Mouse (Mus musculus) CH12.LX (cell line): ENCODE data around the gene Olfr267. TPM values are rescaled to one million over a fixed set of nuclear protein-coding genes. Genes with fewer than 3 reads are reported as not detected.

Experiments used
- DNase-seq: peaks from one replicate; pipeline ENCODE4 v3.0.0-alpha.2; 2013; ENCODE audit errors: extremely low read depth
- H3K27ac ChIP-seq: 2 replicates; pipeline ENCODE4 v1.5.1; 2012; ENCODE audit warnings: low read depth, mild to moderate bottlenecking, control low read depth, moderate library complexity; ENCODE audit not compliant: insufficient read depth
- H3K27me3 ChIP-seq: replicated peaks from 2 replicates; pipeline ENCODE3; 2012; ENCODE audit warnings: inconsistent platforms
- H3K36me3 ChIP-seq, 2 experiments: replicated peaks in 1 of 2; 2 replicates each; pipeline versions ENCODE3 to v1.6.1; 2012; ENCODE audit warnings: inconsistent platforms in 1 of 2, low read length in 1 of 2, mild to moderate bottlenecking in 1 of 2, mixed read lengths in 1 of 2, moderate library complexity in 1 of 2; ENCODE audit not compliant: control insufficient read depth in 1 of 2, insufficient read depth in 1 of 2
- H3K4me1 ChIP-seq, 2 experiments: 2 replicates each; pipeline ENCODE4 v1.6.1; 2012; ENCODE audit warnings: inconsistent platforms in 1 of 2, moderate library complexity in 1 of 2; ENCODE audit not compliant: insufficient read depth in 2 of 2, control insufficient read depth in 1 of 2
- H3K4me2 ChIP-seq: 2 replicates; pipeline ENCODE4 v1.6.1; 2012; ENCODE audit warnings: low read depth, mild to moderate bottlenecking, control low read depth; ENCODE audit not compliant: poor library complexity, insufficient read depth, severe bottlenecking
- H3K4me3 ChIP-seq, 3 experiments: fragments of 150-350 bp in 1 of 3; sonication (generic) in 1 of 3; replicated peaks in 1 of 3; 2 replicates each; pipeline versions ENCODE3 to v1.5.1; 2011 to 2012; ENCODE audit warnings: low read depth in 2 of 3, low read length in 2 of 3, mild to moderate bottlenecking in 2 of 3, moderate library complexity in 2 of 3, control low read depth in 1 of 3, improper control_type of control experiment in 1 of 3, inconsistent platforms in 1 of 3, mixed read lengths in 1 of 3; ENCODE audit not compliant: poor library complexity in 1 of 3
- H3K79me2 ChIP-seq: replicated peaks from 2 replicates; pipeline ENCODE4 v1.6.1; 2012; ENCODE audit warnings: mild to moderate bottlenecking, moderate library complexity; ENCODE audit not compliant: control insufficient read depth, poor library complexity, insufficient read depth, severe bottlenecking; ENCODE audit errors: extremely low read depth
- H3K9ac ChIP-seq: 2 replicates; pipeline ENCODE4 v1.6.1; 2012; ENCODE audit warnings: low read depth, mild to moderate bottlenecking, control low read depth, moderate library complexity; ENCODE audit not compliant: insufficient read depth
- H3K9me3 ChIP-seq: replicated peaks from 2 replicates; pipeline ENCODE3; 2012; ENCODE audit warnings: low read length, inconsistent platforms, mixed read lengths
- BHLHE40 ChIP-seq: IDR thresholded peaks from 2 replicates; pipeline ENCODE4 v1.6.1; 2011; ENCODE audit warnings: mild to moderate bottlenecking, low read depth, low read length, improper control_type of control experiment
- CHD1 ChIP-seq: IDR thresholded peaks from 2 replicates; pipeline ENCODE4 v1.6.1; 2012; ENCODE audit warnings: low read depth, low read length, improper control_type of control experiment, inconsistent platforms
- CHD2 ChIP-seq: IDR thresholded peaks from 2 replicates; pipeline ENCODE4 v1.6.1; 2011; ENCODE audit warnings: low read length, improper control_type of control experiment
- E2F4 ChIP-seq: IDR thresholded peaks from 2 replicates; pipeline ENCODE4 v1.6.1; 2011; ENCODE audit warnings: low read depth, low read length, improper control_type of control experiment; ENCODE audit not compliant: insufficient replicate concordance
- ELF1 ChIP-seq: IDR thresholded peaks from 2 replicates; pipeline ENCODE4 v1.6.1; 2014; ENCODE audit warnings: low read depth, mild to moderate bottlenecking, inconsistent platforms, low read length, improper control_type of control experiment
- EP300 ChIP-seq: IDR thresholded peaks from 2 replicates; pipeline ENCODE4 v1.6.1; 2011; ENCODE audit warnings: low read length, improper control_type of control experiment
- GABPA ChIP-seq: IDR thresholded peaks from 2 replicates; pipeline ENCODE4 v1.6.1; 2012; ENCODE audit warnings: low read depth, low read length, improper control_type of control experiment, inconsistent platforms; ENCODE audit not compliant: insufficient replicate concordance
- JUN ChIP-seq: IDR thresholded peaks from 2 replicates; pipeline ENCODE4 v1.6.1; 2011; ENCODE audit warnings: low read depth, mild to moderate bottlenecking, low read length, improper control_type of control experiment, moderate library complexity; ENCODE audit not compliant: insufficient read depth
- KAT2A ChIP-seq: IDR thresholded peaks from 2 replicates; pipeline ENCODE4 v1.6.1; 2012; ENCODE audit warnings: low read length, improper control_type of control experiment, inconsistent platforms; ENCODE audit not compliant: insufficient replicate concordance
- MEF2A ChIP-seq: IDR thresholded peaks from 2 replicates; pipeline ENCODE4 v1.6.1; 2014; ENCODE audit warnings: low read depth, mild to moderate bottlenecking, inconsistent platforms, low read length, improper control_type of control experiment, borderline replicate concordance
- MYC ChIP-seq: IDR thresholded peaks from 2 replicates; pipeline ENCODE4 v1.6.1; 2011; ENCODE audit warnings: low read depth, mild to moderate bottlenecking, improper control_type of control experiment, low read length
- NRF1 ChIP-seq: IDR thresholded peaks from 2 replicates; pipeline ENCODE4 v1.6.1; 2014; ENCODE audit warnings: low read depth, mild to moderate bottlenecking, inconsistent platforms, low read length, improper control_type of control experiment, moderate library complexity
- PAX5 ChIP-seq: IDR thresholded peaks from 2 replicates; pipeline ENCODE4 v1.6.1; 2012; ENCODE audit warnings: low read length, inconsistent platforms, mixed read lengths
- POLR2A ChIP-seq: IDR thresholded peaks from 2 replicates; pipeline ENCODE4 v1.6.1; 2011; ENCODE audit warnings: low read depth, mild to moderate bottlenecking, improper control_type of control experiment, low read length
- POLR2AphosphoS2 ChIP-seq: IDR thresholded peaks from 2 replicates; pipeline ENCODE4 v1.6.1; 2011; ENCODE audit warnings: low read depth, low read length, improper control_type of control experiment
- SIN3A ChIP-seq: IDR thresholded peaks from 2 replicates; pipeline ENCODE4 v1.6.1; 2012; ENCODE audit warnings: low read length, improper control_type of control experiment, inconsistent platforms
- SMC3 ChIP-seq: IDR thresholded peaks from 2 replicates; pipeline ENCODE4 v1.6.1; 2011; ENCODE audit warnings: low read depth, low read length, improper control_type of control experiment
- TBP ChIP-seq: conservative IDR thresholded peaks from 2 replicates; pipeline ENCODE4 v1.6.1; 2011; ENCODE audit warnings: low read depth, low read length, improper control_type of control experiment
- TCF12 ChIP-seq: IDR thresholded peaks from 2 replicates; pipeline ENCODE4 v1.6.1; 2014; ENCODE audit warnings: low read depth, mild to moderate bottlenecking, inconsistent platforms, low read length, improper control_type of control experiment
- UBTF ChIP-seq: IDR thresholded peaks from 2 replicates; pipeline ENCODE4 v1.6.1; 2012; ENCODE audit warnings: low read depth, mild to moderate bottlenecking, inconsistent platforms, low read length, improper control_type of control experiment, moderate library complexity
- USF1 ChIP-seq: IDR thresholded peaks from 2 replicates; pipeline ENCODE4 v1.6.1; 2014; ENCODE audit warnings: low read depth, mild to moderate bottlenecking, inconsistent platforms, low read length, improper control_type of control experiment
- ZC3H11A ChIP-seq: IDR thresholded peaks from 2 replicates; pipeline ENCODE4 v1.6.1; 2012; ENCODE audit warnings: low read depth, mild to moderate bottlenecking, inconsistent platforms, low read length, improper control_type of control experiment
- ZNF384 ChIP-seq: IDR thresholded peaks from 2 replicates; pipeline ENCODE4 v1.6.1; 2012; ENCODE audit warnings: low read depth, low read length, improper control_type of control experiment, inconsistent platforms
- dilution Hi-C: fragments of 300-500 bp; cut with MboI; formaldehyde crosslinking; loops from 2 replicates; pipeline ENCODE4 v1.14.3; 2020; ENCODE audit warnings: low sequenced_read_pairs; ENCODE audit not compliant: extremely low pct_unique_long_range_greater_than_20kb, extremely low pct_ligation_motif_present
- in situ Hi-C: fragments of 300-500 bp; cut with MboI; formaldehyde crosslinking; loops from 3 replicates; pipeline ENCODE4 v1.14.3; 2019; ENCODE audit warnings: low sequenced_read_pairs, low pct_ligation_motif_present, low pct_unique_long_range_greater_than_20kb, mixed read lengths
- polyA plus RNA-seq: library from polyadenylated mRNA; unstranded; fragments of >175 nt; gene quantifications from 2 replicates; pipeline ENCODE4 v1.2.1, GENCODE M21; 2012; ENCODE audit warnings: low read depth; ENCODE audit not compliant: insufficient read length
- total RNA-seq, 2 experiments: library from RNA; depleted of rRNA; stranded (reverse); fragments of 300-350 nt in 1 of 2; fragments of >200 nt in 1 of 2; gene quantifications; 2 replicates each; pipeline ENCODE4 v1.2.3; 2012 to 2014

Olfr267 gene
- total and polyA plus RNA-seq, 3 experiments: 0.24 TPM; not detected in 2

DNA sequence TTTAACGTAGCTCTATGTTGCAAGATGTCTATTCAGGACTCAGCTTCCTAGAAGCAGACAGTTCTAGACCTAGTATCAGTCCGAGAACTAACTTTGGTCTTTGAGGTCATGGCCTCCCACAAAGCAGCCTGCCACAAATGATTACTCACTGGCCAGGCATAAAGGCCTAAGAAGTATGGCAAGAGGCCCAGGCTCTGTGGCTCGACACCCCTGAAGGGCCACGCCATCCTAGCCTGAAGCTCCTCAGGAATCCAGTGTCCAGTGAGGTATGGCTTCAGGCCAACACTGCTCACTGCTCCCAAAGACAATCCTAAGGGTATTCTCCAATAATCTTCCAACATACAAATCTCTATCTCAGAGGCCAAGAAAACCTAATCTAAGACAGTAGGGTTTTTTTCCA is 38.4 kb upstream of the Olfr267 start:
- TF ChIP-seq SIN3A (no peak), MEF2A (no peak), JUN (no peak), BHLHE40 (no peak), GABPA (no peak), KAT2A (no peak), TCF12 (no peak), TBP (no peak), USF1 (no peak), ZC3H11A (no peak), MYC (no peak), NRF1 (no peak), EP300 (no peak), ZNF384 (no peak), E2F4 (no peak), PAX5 (no peak), POLR2AphosphoS2 (no peak), ELF1 (no peak), CHD2 (no peak)
- peaks cover 39 to 79% of the 10 kb centered on the region in 2 experiments for H3K36me3 ChIP-seq
- dilution Hi-C loops: no loop called here

DNA sequence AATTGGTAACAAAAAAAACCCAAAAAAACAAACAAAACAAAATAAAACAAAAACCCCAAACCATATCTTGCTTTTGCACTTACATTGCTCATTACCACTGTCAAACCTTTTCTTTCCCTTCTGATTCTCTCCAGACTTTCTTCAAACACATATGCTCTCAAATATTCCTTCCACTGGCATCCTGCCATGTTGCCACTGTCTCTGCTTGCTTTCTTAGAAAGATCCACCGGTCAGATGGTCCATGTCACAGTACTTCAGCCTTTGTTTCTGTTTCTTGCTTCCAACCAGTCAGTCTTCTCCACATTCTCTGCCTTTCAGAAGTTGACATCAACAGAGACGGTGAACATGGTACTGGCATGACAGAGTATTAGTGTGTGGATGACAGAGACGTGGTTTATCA is 857 bp downstream of the Olfr267 start:
- TF ChIP-seq POLR2A (no peak), SIN3A (no peak), SMC3 (no peak), ZC3H11A (no peak), PAX5 (no peak), KAT2A (no peak), UBTF (no peak), CHD1 (no peak), USF1 (no peak)
- TF ChIP-seq, all 38 proteins: peak for 0
- no peak for DNase-seq

More for the DNA sequence above, 38.4 kb upstream of the Olfr267 start:
- in situ Hi-C loops: no loop called here
- H3K4me3 ChIP-seq: no peak overlapping the region
- H3K4me2 ChIP-seq: no peak overlapping the region
- no peaks in the 10 kb centered on the region for H3K4me1 ChIP-seq
- H3K9me3 ChIP-seq: no peaks in the 10 kb centered on the region
- H3K9ac ChIP-seq: no peak overlapping the region
- H3K79me2 ChIP-seq: no peaks in the 10 kb centered on the region
- no peaks in the 10 kb centered on the region for H3K27me3 ChIP-seq
- DNase-seq: no peak
- no peak overlapping the region for H3K27ac ChIP-seq

More for the DNA sequence above, 857 bp downstream of the Olfr267 start:
- Histone ChIP-seq H3K36me3 (no peaks in the 10 kb centered on the region), H3K9ac (no peak overlapping the region), H3K4me1 (no peaks in the 10 kb centered on the region), H3K9me3 (no peaks in the 10 kb centered on the region), H3K27me3 (no peaks in the 10 kb centered on the region), H3K27ac (no peak overlapping the region; the same call in 1 of the 2 replicates), H3K4me3 (no peak overlapping the region), H3K79me2 (no peaks in the 10 kb centered on the region), H3K4me2 (no peak overlapping the region)
- dilution Hi-C loops: no loop called here
- in situ Hi-C loops: no loop called here
